Mouse (Mus musculus) midbrain, embryonic 16.5 days (tissue): ENCODE measurements around the gene Fgfr2. TPM values are rescaled to one million over a fixed set of nuclear protein-coding genes. Genes with fewer than 3 reads are reported as not detected.

ENCODE experiments used
- ATAC-seq: fragments of 200-750 bp; cut with Nextera tagmentation; 2 replicates; pipeline ENCODE4 v1.8.0; 2017; ENCODE audit warnings: moderate TSS enrichment
- H3K27ac ChIP-seq: fragments of 300-500 bp; sonication (generic); 2 replicates; pipeline ENCODE4 v1.5.1; 2014; ENCODE audit warnings: mild to moderate bottlenecking, low read length, mixed read lengths
- H3K27me3 ChIP-seq: fragments of 300-500 bp; sonication (generic); 2 replicates; pipeline ENCODE4 v1.6.1; 2014; ENCODE audit warnings: low read depth, low read length, mixed read lengths; ENCODE audit not compliant: control insufficient read depth, insufficient read depth
- H3K36me3 ChIP-seq: fragments of 300-500 bp; sonication (generic); 2 replicates; pipeline ENCODE4 v1.6.1; 2014; ENCODE audit warnings: mild to moderate bottlenecking, low read length, moderate library complexity, mixed read lengths; ENCODE audit not compliant: control insufficient read depth, insufficient read depth
- H3K4me1 ChIP-seq: fragments of 300-500 bp; sonication (generic); 2 replicates; pipeline ENCODE4 v1.6.1; 2014; ENCODE audit warnings: mild to moderate bottlenecking, low read length, mixed read lengths; ENCODE audit not compliant: control insufficient read depth, insufficient read depth
- H3K4me2 ChIP-seq: fragments of 300-500 bp; sonication (generic); 2 replicates; pipeline ENCODE4 v1.6.1; 2014; ENCODE audit warnings: mild to moderate bottlenecking, low read length, mixed read lengths
- H3K4me3 ChIP-seq: fragments of 300-500 bp; sonication (generic); 2 replicates; pipeline ENCODE4 v1.5.1; 2014; ENCODE audit warnings: low read depth, mild to moderate bottlenecking, low read length, moderate library complexity, mixed read lengths
- H3K9ac ChIP-seq: fragments of 300-500 bp; sonication (generic); 2 replicates; pipeline ENCODE4 v1.6.1; 2014; ENCODE audit warnings: low read depth, low read length, mixed read lengths
- H3K9me3 ChIP-seq: fragments of 300-500 bp; sonication (generic); replicated peaks from 2 replicates; pipeline ENCODE4 v1.6.1; 2014; ENCODE audit warnings: mild to moderate bottlenecking, low read length, mixed read lengths; ENCODE audit not compliant: control insufficient read depth, poor library complexity, severe bottlenecking
- WGBS: fragments of 180-500 bp; shearing (Covaris S2); extraction: QIAGEN DNeasy Blood & Tissue Kit; methylation state at CpG from one replicate; pipeline ENCODE4 v1.1.7; 2014; 5-methylcytosine and 5-hydroxymethylcytosine counted together
- polyA plus RNA-seq: library from polyadenylated mRNA; unstranded; fragments of >200 nt; fragmentation: Nextera tagmentation; extraction: Ambion mirVana; gene quantifications from 2 replicates; pipeline ENCODE4 v1.2.1, GENCODE M21; 2015

The Fgfr2 gene
- polyA plus RNA-seq, 1 experiment from 2014 or later, result 23.8 TPM

- Histone ChIP-seq H3K27ac (no peak overlapping the region), H3K4me3 (no peak overlapping the region), H3K4me1 (peaks cover 24% of the 10 kb centered on the region), H3K27me3 (no peaks in the 10 kb centered on the region), H3K9me3 (no peaks in the 10 kb centered on the region), H3K9ac (no peak overlapping the region), H3K4me2 (no peak overlapping the region), H3K36me3 (no peaks in the 10 kb centered on the region)
- WGBS, result 96% methylated on average over 1 of the region's 1 CpGs
- ATAC-seq, result no peak
These were observed 44.2 kb downstream of the Fgfr2 start for GRCm38 (mm10) chr7:133078929-133079328.

- peaks cover 37% of the 10 kb centered on the region for H3K4me1 ChIP-seq
- ATAC-seq, result no peak
These were observed 48.6 kb downstream of the Fgfr2 start for GRCm38 (mm10) chr7:133074462-133075133.

GRCm38 (mm10) chr7:133073147-133073651, 50.0 kb downstream of the Fgfr2 start:
- ATAC-seq, result no peak
- Histone ChIP-seq H3K27ac (peak overlapping the region; percentile 53; the same call in 1 of the 2 replicates), H3K9me3 (no peaks in the 10 kb centered on the region), H3K36me3 (no peaks in the 10 kb centered on the region), H3K4me3 (no peak overlapping the region), H3K4me1 (peaks cover 41% of the 10 kb centered on the region), H3K4me2 (no peak overlapping the region), H3K27me3 (no peaks in the 10 kb centered on the region), H3K9ac (no peak overlapping the region)
- WGBS, result 20% methylated on average over 9 of the region's 9 CpGs

More at GRCm38 (mm10) chr7:133074462-133075133, 48.6 kb downstream of the Fgfr2 start:
- Histone ChIP-seq H3K4me3 (no peak overlapping the region), H3K27me3 (no peaks in the 10 kb centered on the region), H3K27ac (peak overlapping the region; percentile 17; the same call in 1 of the 2 replicates), H3K4me2 (no peak overlapping the region), H3K9me3 (no peaks in the 10 kb centered on the region), H3K36me3 (no peaks in the 10 kb centered on the region), H3K9ac (no peak overlapping the region)
- WGBS, result 24% methylated on average over 10 of the region's 10 CpGs

GRCm38 (mm10) chr7:133072535-133072934, 50.6 kb downstream of the Fgfr2 start:
- WGBS, result 26% methylated on average over 4 of the region's 4 CpGs
- Histone ChIP-seq H3K27ac (no peak overlapping the region), H3K36me3 (no peaks in the 10 kb centered on the region), H3K4me1 (peaks cover 43% of the 10 kb centered on the region), H3K9ac (no peak overlapping the region), H3K4me3 (no peak overlapping the region), H3K9me3 (no peaks in the 10 kb centered on the region), H3K27me3 (no peaks in the 10 kb centered on the region), H3K4me2 (no peak overlapping the region)
- no peak for ATAC-seq

GRCm38 (mm10) chr7:133067321-133067841, 55.8 kb downstream of the Fgfr2 start:
- H3K4me2 ChIP-seq, result 0 out of 2 replicates have a peak overlapping the region, but pooled peaks have one; percentile 7
- peak; percentile 37; the same call in 1 of the 2 replicates for ATAC-seq
- H3K27ac ChIP-seq, result 0 out of 2 replicates have a peak overlapping the region, but pooled peaks have one; percentile 0
- no peak overlapping the region for H3K9ac ChIP-seq
- H3K27me3 ChIP-seq, result no peaks in the 10 kb centered on the region
- H3K4me3 ChIP-seq, result no peak overlapping the region
- WGBS, result 42% methylated on average over 7 of the region's 7 CpGs
- H3K36me3 ChIP-seq, result no peaks in the 10 kb centered on the region
- no peaks in the 10 kb centered on the region for H3K9me3 ChIP-seq
- peaks cover 35% of the 10 kb centered on the region for H3K4me1 ChIP-seq

GRCm38 (mm10) chr7:133066776-133067175, 56.4 kb downstream of the Fgfr2 start:
- peak; percentile 57; the same call in 1 of the 2 replicates for ATAC-seq
- Histone ChIP-seq H3K27ac (no peak overlapping the region), H3K4me1 (peaks cover 29% of the 10 kb centered on the region), H3K9ac (no peak overlapping the region), H3K36me3 (no peaks in the 10 kb centered on the region), H3K27me3 (no peaks in the 10 kb centered on the region), H3K9me3 (no peaks in the 10 kb centered on the region), H3K4me2 (0 out of 2 replicates have a peak overlapping the region, but pooled peaks have one; percentile 7), H3K4me3 (no peak overlapping the region)
- 15% methylated on average over 6 of the region's 6 CpGs for WGBS

GRCm38 (mm10) chr7:133062055-133062454, 61.1 kb downstream of the Fgfr2 start:
- Histone ChIP-seq H3K4me2 (no peak overlapping the region), H3K9me3 (no peaks in the 10 kb centered on the region), H3K4me3 (no peak overlapping the region), H3K27me3 (no peaks in the 10 kb centered on the region), H3K9ac (no peak overlapping the region), H3K4me1 (peaks cover 20% of the 10 kb centered on the region), H3K36me3 (no peaks in the 10 kb centered on the region), H3K27ac (no peak overlapping the region)
- 90% methylated on average over 3 of the region's 3 CpGs for WGBS
- no peak for ATAC-seq

- Histone ChIP-seq H3K4me2 (no peak overlapping the region), H3K4me1 (peaks cover 10% of the 10 kb centered on the region), H3K4me3 (no peak overlapping the region), H3K27ac (no peak overlapping the region), H3K9ac (no peak overlapping the region), H3K36me3 (no peaks in the 10 kb centered on the region), H3K9me3 (no peaks in the 10 kb centered on the region), H3K27me3 (no peaks in the 10 kb centered on the region)
- 87% methylated on average over 6 of the region's 6 CpGs for WGBS
- ATAC-seq, result no peak
These were observed 63.0 kb downstream of the Fgfr2 start for GRCm38 (mm10) chr7:133060170-133060569.

GRCm38 (mm10) chr7:133059517-133060104, 63.5 kb downstream of the Fgfr2 start:
- H3K4me2 ChIP-seq, result no peak overlapping the region
- H3K27me3 ChIP-seq, result no peaks in the 10 kb centered on the region
- H3K9ac ChIP-seq, result no peak overlapping the region
- H3K4me1 ChIP-seq, result peaks cover 10% of the 10 kb centered on the region
- no peak overlapping the region for H3K4me3 ChIP-seq
- no peaks in the 10 kb centered on the region for H3K9me3 ChIP-seq
- no peak overlapping the region for H3K27ac ChIP-seq
- WGBS, result 57% methylated on average over 9 of the region's 9 CpGs
- no peaks in the 10 kb centered on the region for H3K36me3 ChIP-seq
- no peak for ATAC-seq
